Mouse (Mus musculus) cortical plate, adult 2 months (tissue): ENCODE measurements at regions not wholly inside any gene's neighbourhood (a gene's known extent, or its start where the extent isn't known, plus 50 kb on each side); places are given as distances from the start of the nearest gene placed in this dataset.

Experiments used
- CTCF ChIP-seq: fragments of 200-500 bp; IDR thresholded peaks from 2 replicates; pipeline ENCODE4 v1.5.1; 2011; ENCODE audit warnings: mild to moderate bottlenecking, control low read depth, low read length; ENCODE audit not compliant: insufficient read depth; ENCODE audit errors: extremely low read depth
- POLR2A ChIP-seq: fragments of 200-500 bp; IDR thresholded peaks from 2 replicates; pipeline ENCODE4 v1.6.1; 2011; ENCODE audit warnings: mild to moderate bottlenecking, low read length, control low read depth; ENCODE audit not compliant: insufficient read depth; ENCODE audit errors: extremely low read depth

DNA sequence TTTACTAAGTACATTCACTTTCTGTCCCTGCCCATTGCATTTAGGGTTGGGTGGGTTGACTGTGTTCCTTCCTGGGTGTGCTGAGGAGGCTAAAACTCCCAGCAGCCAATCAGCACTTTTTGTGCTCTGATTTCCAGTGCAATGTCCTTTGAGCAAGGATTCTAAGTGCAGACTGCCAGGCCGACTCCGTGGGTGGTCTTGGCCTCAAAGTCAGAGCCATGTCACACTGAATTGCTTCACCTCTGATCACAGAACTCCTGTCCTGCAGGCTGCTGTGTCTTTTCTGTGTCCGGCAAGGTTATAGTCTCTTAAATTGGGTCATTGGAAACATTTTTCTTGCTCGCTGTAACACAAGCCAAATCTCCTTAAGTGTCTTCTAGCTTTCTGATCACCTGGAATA is 94.0 kb upstream of the Prmt6 start:
- TF ChIP-seq POLR2A (no peak), CTCF (no peak)
